Mouse (Mus musculus): Measurements from ENCODE around the gene Smg1. TPM values are rescaled to one million over a fixed set of nuclear protein-coding genes. Genes with fewer than 3 reads are reported as not detected.

Smg1 gene
- total RNA-seq, 2 experiments from 2014 or later = 34.4 to 61.5 TPM

DNA sequence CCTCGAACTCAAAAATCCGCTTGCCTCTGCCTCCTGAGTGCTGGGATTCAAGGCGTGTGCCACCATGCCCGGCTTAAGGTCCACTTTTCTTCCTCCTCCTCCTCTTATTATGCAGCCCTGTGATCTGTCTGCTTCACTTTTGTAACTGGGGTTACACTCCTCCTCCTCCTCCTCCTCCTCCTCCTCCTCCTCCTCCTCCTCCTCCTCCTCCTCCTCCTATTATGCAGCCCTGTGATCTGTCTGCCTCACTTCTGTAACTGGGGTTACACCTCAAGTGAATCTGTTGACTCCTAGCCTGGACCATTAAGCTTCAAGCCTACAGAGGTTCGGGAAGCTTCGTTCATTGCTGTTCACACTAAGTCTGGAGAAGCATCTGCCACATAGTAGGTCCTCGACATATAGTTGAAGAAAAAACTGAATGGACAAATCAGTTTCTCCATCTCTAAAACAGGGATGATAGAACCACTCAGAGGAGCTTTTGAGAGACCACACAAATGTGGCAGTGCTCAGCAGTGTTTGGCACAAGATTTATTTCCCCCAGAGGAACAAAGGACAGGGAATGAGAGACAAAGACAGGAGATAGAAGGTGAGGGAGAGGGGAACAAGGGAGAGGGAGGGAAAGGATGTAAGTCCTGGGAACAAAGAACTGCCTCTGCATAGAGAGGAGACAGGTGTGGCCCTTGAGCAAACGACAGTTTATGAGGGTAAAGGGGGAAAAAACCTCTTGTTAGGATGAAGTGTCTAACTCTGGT lies 126.5 kb downstream of the Smg1 start:
- no peak for ATAC-seq (replicated peaks; ENCODE audit: low FRiP score, low TSS enrichment, poor library complexity, severe bottlenecking)

DNA sequence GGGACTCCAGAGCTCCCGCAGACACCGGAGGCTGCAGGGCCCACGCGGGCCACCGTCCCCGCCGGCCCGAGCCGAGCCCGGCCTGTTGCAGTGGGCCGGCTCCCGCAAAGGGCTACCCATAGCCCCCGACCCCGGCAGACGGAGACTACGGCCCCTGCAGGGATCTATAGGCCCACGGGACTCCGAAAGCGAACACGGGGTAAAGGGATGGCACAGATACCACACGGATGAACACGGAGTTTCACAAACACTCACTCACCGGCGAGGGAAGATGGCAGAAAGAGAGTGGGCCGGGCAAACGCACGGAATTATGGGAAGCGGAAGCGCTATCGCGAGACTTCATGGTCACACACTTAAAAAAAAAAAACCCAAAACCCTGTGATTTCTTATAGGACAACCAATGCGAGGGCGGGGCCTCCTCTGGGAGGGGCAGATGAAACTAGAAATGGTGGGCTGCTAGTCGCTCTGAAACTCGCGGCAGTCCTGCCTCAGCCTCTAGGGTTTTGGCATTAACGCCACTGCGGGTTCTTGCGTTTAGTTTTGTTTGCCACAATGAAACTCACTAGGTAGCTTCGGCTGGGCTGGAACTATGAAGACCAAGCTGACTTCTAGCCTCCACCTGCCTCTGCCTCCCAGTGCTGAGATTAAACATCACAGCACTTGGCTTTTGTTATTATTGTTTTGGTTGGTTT lies 127.4 kb downstream of the Smg1 start, which contains the start of gene Rps15a:
Gene Rps15a, minus strand, starts transcription at position 312 of the 692 bp plus-strand sequence.
- ATAC-seq (replicated peaks; ENCODE audit: low FRiP score, low TSS enrichment, poor library complexity, severe bottlenecking) = peak; percentile 92

DNA sequence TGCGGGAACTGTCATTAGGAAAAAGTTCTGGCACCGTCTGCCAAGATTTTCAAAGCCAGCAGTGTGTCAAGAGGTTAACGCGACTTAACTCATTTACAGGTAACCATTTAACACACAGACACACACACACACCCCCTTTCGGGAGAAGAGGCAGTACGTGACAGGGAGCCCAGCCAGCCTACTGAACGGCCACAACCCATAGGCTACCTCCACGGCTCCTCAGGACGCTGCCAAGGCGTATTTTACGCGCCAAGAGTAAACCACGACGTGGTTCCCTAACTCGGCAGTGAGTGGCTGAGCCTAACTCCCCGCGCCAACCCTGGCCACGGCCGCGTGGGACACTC lies 128.0 kb downstream of the Smg1 start:
- peak; percentile 12; the same call in 1 of the 2 replicates for ATAC-seq (replicated peaks; ENCODE audit: low FRiP score, low TSS enrichment, poor library complexity, severe bottlenecking)

DNA sequence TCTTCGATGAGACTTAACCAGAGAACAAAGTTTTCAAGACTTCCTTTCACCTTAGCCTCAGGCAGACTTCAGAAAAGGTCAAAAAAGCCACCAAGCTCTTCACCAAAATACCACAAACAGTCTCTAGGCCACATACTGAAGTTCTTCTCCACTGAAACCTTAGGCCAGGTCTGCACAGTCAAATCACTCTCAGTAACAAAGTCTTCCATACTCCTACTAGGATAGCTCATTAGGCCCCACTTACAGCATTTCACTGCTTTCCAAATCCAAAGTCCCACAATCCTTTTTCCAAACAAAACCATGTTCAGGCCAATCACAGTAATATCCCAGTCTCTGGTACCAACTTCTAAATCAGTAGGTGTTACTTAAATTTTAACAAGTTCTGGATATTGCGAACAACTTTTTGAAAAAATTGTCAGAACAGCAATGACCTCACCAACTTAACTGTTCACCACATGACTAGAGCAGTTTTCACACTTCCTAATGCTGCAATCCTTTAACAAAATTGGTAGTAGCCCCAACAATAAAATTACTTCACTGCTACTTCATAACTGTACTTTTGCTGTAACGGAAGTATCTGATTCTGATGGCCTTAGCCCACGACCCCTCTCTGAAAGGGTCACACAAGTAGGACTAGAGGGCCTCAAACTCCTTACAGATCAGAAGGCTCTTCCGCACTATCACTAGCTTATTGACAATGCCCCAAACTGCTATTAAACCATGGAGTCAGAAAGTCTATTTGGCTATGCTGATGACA lies 129.8 kb downstream of the Smg1 start:
- ATAC-seq (replicated peaks; ENCODE audit: low FRiP score, low TSS enrichment, poor library complexity, severe bottlenecking) = no peak

DNA sequence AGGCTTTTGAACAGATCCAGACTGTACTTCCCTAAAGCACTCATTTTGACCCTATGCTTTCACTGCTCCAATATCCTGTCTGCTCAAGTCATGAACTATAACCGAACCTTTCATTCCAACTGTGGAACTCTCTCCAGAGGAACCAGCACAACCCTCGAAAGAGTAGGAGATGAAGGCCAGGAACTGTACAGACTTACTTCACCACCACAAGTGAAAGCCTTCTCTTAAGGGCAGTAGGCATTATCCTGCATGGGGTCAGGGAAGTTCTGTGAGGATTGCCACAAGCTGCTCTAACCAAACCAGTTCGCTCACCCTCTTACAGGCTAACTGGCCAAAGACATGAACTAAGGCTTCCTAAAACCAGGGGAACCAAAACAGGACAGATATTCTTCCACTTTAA lies 132.3 kb downstream of the Smg1 start:
- no peak for ATAC-seq (replicated peaks; ENCODE audit: low FRiP score, low TSS enrichment, poor library complexity, severe bottlenecking)

DNA sequence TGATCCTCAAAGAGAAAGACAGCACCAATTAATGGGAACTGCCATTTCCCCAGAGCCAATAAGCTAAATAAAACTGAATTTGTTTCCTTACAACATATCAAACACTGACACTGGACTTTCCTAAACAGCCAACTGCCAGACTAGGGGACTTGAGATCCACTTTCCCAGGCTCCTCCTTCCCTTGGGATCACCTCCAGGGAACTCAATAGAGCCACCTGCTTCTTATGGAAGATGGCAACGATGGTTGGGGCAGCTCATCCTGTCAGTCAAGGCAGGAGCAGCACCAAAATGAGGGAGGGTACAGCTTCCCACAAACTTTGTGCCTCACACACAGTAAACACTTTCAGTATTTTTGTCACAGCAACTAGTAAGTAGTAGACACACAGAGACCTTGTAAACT lies 135.8 kb downstream of the Smg1 start:
- ATAC-seq (replicated peaks; ENCODE audit: low FRiP score, low TSS enrichment, poor library complexity, severe bottlenecking) = no peak

DNA sequence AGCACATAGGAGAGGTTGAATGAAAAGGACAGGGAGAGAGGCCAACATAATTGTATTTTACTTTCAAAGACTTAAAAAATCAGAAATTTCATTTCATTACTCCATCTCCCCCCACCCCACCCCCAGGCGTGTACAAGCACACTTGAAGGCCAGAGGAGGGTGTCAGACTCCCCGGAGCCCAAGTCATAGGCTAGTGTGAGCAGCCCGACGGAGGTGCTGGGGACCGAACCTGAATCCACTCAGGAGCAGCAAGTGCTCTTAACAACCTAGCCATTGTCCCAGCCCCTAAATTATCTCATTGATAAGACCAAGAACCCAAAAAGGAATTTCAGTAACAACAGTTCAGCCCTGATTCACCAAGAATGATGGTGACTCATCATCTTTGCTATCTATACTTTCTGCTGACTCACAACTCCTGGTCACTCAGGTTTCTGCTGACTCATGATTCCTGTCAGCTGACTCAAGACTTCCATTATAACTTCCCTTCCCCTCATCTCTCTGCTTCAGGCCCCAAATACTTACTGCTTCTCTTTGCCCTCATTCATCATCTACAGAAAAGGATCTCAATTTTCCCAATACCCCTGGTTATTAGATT lies 138.9 kb downstream of the Smg1 start:
- ATAC-seq (replicated peaks; ENCODE audit: low FRiP score, low TSS enrichment, poor library complexity, severe bottlenecking) = 0 out of 2 replicates have a peak, but pooled peaks have one; percentile 1

DNA sequence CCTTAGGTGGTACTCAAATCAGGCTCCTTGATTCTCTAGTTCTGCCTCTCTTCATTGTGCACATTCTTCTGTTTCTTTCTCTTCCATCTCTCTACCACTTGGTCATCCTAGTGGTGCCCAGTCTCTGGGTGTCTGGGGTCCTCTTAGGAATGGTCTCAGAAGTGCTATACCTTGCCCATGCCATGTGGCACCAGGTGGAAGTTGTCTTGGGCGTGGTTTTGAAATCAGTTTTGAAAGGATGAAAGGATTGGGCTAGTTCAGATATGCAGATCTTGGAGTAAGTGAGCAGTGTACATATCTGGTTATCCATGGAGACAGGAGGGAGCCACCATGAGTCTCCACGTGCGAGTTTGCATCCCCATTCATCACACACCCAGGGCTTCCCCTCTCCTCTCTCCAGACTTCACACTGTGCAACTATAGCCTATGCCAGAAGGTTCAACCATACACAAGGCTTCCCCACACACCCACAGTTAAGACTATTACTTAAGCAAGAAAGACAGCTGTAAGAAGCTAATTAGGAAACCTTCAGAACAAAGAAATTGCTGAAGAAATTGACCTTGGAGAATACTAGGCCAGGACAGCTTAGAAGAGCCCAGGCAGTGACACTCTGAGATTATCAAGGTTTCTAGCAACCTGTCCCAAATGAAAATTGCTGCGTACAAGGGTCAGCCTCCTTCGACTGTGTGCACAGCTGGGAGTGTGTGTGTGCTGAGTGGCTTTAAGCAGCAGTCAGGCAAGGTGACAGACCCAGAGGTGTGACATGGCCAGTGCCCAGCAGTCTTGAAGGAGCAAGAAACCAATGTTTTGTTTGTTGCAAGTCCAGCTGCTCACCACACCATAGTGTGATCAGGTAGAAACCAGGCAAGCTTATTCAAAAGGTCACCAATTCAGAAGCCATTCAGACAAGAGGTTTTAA lies 139.7 kb downstream of the Smg1 start:
- peak; percentile 16 for ATAC-seq (replicated peaks; ENCODE audit: low FRiP score, low TSS enrichment, poor library complexity, severe bottlenecking)

DNA sequence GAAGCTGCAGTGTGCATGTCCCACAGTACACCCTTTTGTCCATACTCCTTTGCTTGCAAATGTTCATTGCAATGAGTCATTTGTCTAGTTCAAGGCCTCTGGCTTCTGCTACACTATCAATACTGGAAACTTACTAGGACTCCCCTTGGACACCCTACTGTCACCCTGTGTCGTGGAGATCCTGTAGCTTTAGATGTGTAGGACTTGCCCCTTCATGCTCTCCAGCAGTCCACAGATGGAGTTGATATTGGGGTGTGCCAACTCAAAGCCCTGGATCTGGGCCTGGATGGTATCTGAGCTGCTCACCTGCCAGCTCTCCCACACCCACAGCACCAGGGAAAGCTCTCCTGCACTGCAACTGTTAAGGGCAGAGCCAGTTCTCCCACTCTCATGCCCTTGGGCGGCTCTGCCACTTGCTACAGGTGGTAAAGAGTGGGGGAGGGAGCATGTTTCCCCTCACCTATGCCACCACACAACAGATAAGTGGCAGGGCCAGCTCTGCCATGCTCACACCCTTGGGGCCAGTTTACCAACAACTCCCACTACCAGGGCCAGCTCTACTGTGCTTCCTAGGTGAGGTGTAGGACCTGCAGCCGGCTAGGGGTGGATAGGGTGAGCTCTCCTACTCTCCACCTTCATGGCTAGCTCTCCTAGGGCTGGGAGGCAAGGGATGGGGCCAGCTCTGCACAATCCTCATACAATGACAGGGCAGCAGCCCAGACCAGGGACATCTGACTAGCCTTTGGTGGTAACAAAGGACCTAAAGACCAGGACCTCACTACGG lies 140.6 kb downstream of the Smg1 start:
- ATAC-seq (replicated peaks; ENCODE audit: low FRiP score, low TSS enrichment, poor library complexity, severe bottlenecking) = peak; percentile 65

DNA sequence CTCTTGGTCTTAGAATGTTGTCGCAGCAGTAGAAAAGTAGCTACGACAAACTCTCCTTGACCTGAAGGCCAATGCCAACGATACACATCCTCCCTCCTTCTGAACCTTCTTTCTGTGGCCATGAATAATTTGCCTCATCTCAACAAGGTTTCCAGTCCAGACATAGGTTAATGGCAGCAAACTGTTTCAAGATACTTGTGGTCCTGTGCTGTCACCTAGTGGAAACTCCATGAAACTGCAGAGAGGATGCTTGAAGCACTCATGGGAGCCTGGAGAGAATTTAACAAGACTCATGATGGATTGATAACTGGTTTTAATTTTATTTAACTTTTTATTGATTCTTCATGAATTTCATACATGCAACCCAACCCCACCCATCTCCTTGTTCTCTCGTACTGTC lies 141.2 kb downstream of the Smg1 start:
- ATAC-seq (replicated peaks; ENCODE audit: low FRiP score, low TSS enrichment, poor library complexity, severe bottlenecking) = peak; percentile 39; the same call in 1 of the 2 replicates

DNA sequence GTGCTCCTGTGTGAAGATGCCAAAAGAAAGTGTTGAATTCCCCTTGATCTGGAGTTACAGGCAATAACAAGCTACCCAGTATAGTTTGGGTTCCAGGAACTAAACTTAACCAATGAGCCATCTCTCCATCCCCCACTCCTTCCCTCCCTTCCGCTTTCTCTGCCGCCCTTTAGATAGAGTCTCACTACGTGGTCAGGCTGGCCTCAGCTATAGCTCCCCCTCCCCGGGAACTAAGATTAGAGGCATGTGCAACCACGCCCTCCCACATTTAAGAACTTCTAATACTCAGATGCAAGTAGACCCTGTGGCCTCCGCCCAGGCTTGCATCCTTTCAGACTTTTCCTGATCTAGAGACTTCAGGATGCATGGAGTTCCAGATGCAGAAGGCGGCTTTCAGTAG lies 145.9 kb downstream of the Smg1 start:
- ATAC-seq (replicated peaks; ENCODE audit: low FRiP score, low TSS enrichment, poor library complexity, severe bottlenecking) = 0 out of 2 replicates have a peak, but pooled peaks have one; percentile 19

Other genes with a start within 250 kb of the Smg1 start
- gene Rps15a, start 127.5 kb downstream of the Smg1 start, total RNA-seq (2014; fragmentation: Nextera tagmentation) = 3,409 and 3,689 TPM in 2 replicates
- 865 and 930 TPM in 2 replicates for gene Rps15a, start 127.5 kb downstream of the Smg1 start, total RNA-seq (2017)
- gene Arl6ip1, start 114.0 kb downstream of the Smg1 start, total RNA-seq (2014; fragmentation: Nextera tagmentation) = 64.8 and 88.3 TPM in 2 replicates
- 72.8 and 122 TPM in 2 replicates for gene Arl6ip1, start 114.0 kb downstream of the Smg1 start, total RNA-seq (2017)
- gene Syt17, start 204.6 kb upstream of the Smg1 start, total RNA-seq (2014; fragmentation: Nextera tagmentation) = not detected in 2 replicates
- gene Syt17, start 204.6 kb upstream of the Smg1 start, total RNA-seq (2017) = not detected in 2 replicates
- gene Itpripl2, start 248.3 kb upstream of the Smg1 start, total RNA-seq (2014; fragmentation: Nextera tagmentation) = 0.33 and 1.3 TPM in 2 replicates
- 1.8 and 3.3 TPM in 2 replicates for gene Itpripl2, start 248.3 kb upstream of the Smg1 start, total RNA-seq (2017)